Mouse (Mus musculus) megakaryocyte, adult 5-6 weeks (primary cell): ENCODE measurements around the gene Pitx1. TPM values are rescaled to one million over a fixed set of nuclear protein-coding genes. Genes with fewer than 3 reads are reported as not detected.

Source experiments
- ATAC-seq: 2 replicates; pipeline ENCODE4 v1.8.0; 2016; ENCODE audit warnings: mild to moderate bottlenecking, inconsistent platforms; ENCODE audit not compliant: poor library complexity, severe bottlenecking
- total RNA-seq, 2 experiments: library from RNA; stranded (forward) in 1 of 2; stranded (reverse) in 1 of 2; fragments of 153-499, 151-499 nt in 1 of 2; fragments of 221-1000, 200-1000 nt in 1 of 2; gene quantifications; 2 replicates each; pipeline versions ENCODE4 v1.2.3 to v1.2.4; 2015 to 2017

Pitx1 gene
- total RNA-seq, 2 experiments from 2014 or later = not detected

DNA sequence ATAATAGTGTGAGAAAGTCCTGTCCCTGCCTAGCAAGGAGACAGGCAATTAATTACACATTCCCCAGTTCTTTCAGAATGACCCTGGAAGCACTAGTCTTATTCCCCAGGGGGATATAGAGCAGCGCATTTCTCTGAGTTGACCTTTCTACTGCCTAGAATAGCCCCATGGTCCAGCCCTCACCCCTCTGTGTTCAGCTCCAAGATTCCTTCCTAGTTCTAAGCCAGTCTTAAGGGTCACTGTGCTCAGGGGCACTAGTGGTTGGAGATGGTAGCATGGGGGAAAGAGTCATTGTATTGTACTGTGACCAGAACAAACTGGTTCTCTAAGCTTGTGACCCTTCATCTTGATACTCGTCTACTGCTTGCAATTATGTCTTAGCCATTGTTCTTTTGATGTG lies 34.7 kb downstream of the Pitx1 start:
- ATAC-seq = no peak

DNA sequence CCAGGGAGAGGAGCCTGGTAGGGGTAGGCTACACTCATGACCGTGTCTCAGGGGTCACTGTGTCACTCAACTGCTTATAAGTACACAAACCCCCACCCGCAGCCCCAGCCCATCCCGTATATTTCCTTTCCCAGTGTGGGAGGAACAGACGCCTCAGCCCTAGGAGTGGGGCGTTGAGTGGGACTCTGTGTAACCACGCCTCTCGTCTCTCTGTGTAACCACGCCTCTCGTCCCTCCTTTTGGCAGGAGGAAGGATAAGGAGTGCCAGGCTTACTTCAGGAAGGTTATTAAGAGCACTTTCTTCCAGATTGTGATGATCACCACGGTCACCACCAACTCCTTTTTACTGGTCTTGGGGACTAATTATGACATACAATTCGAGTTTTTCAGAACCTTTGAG lies 49.9 kb downstream of the Pitx1 start:
- ATAC-seq = no peak

DNA sequence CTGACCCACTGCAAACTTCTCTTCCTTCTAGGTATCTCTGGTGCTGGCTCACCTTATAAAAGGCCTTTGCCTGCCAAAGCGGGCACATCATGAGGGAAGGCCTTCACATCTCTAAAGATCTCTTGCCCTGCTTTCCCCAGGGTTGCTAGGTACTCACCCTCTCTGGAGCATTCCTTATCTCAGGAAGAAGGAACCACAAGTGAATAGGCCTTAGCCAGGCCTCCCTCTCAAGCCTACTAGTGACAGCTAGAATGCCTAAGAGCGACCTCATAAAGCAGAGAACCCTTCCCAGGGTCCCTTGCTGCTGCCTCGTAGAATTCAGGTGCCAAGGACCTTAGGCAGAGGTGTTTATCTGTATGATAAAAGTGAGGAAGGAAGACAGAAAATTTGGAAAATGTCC lies 51.7 kb downstream of the Pitx1 start, which contains the start of gene Catsper3:
Catsper3 (plus strand) TSS at position 301 of the 400 bp plus-strand sequence.
- no peak for ATAC-seq

DNA sequence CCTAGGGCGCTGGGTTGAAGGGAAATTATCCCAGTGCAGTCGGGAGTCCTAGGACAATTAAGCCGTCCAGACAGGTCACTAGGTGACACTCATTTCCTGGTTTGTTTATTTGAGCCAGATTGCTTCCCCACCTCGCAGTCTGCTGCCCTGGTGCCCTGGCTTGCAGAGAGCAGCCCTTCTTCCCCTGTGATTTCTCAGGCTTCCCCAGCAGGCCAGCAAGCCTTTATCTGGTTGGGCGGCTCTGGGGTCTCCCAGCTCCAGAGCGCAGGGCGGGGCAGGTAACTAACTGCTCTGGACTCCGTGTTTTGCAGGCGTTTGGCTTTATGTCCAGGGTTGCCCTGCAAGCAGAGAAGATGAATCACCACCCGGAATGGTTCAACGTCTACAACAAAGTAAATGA lies 60.9 kb downstream of the Pitx1 start:
- ATAC-seq = no peak

Other genes starting within 250 kb of the Pitx1 start
- gene B4galt7, start 236.3 kb downstream of the Pitx1 start, total RNA-seq (2015) = 10.4 TPM in 2 replicates
- 11.3 and 11.8 TPM in 2 replicates for gene B4galt7, start 236.3 kb downstream of the Pitx1 start, total RNA-seq (2017)
- gene Caml, start 213.2 kb downstream of the Pitx1 start, total RNA-seq (2015) = 30.5 and 30.6 TPM in 2 replicates
- gene Caml, start 213.2 kb downstream of the Pitx1 start, total RNA-seq (2017) = 25.9 and 36.6 TPM in 2 replicates
- gene Ddx46, start 201.2 kb downstream of the Pitx1 start, total RNA-seq (2015) = 44.2 and 49.5 TPM in 2 replicates
- gene Ddx46, start 201.2 kb downstream of the Pitx1 start, total RNA-seq (2017) = 58.1 and 60.1 TPM in 2 replicates
- gene B230219D22Rik, start 143.1 kb downstream of the Pitx1 start, total RNA-seq (2015) = 59.5 and 68.7 TPM in 2 replicates
- gene B230219D22Rik, start 143.1 kb downstream of the Pitx1 start, total RNA-seq (2017) = 32.5 and 35.8 TPM in 2 replicates
- 24.4 and 32.2 TPM in 2 replicates for gene Txndc15, start 121.5 kb downstream of the Pitx1 start, total RNA-seq (2015)
- 36.8 and 48.9 TPM in 2 replicates for gene Txndc15, start 121.5 kb downstream of the Pitx1 start, total RNA-seq (2017)
- 48.9 and 56.0 TPM in 2 replicates for gene Pcbd2, start 108.8 kb downstream of the Pitx1 start, total RNA-seq (2015)
- gene Pcbd2, start 108.8 kb downstream of the Pitx1 start, total RNA-seq (2017) = 14.6 and 20.9 TPM in 2 replicates
- gene Catsper3, start 51.6 kb downstream of the Pitx1 start, total RNA-seq (2015) = not detected in 2 replicates
- not detected in 2 replicates for gene Catsper3, start 51.6 kb downstream of the Pitx1 start, total RNA-seq (2017)